Mouse (Mus musculus): Measurements from ENCODE around the gene Tcp1. TPM values are rescaled to one million over a fixed set of nuclear protein-coding genes. Genes with fewer than 3 reads are reported as not detected.

Gene Tcp1
- polyA plus RNA-seq, 1 experiment, result 266 TPM

GRCm38 (mm10) chr17:12875734-12876133, 39.8 kb upstream of the Tcp1 start, which contains the start of gene Mrgprh:
Mrgprh (plus strand) TSS chr17:12876034.
- TF ChIP-seq MAX (IDR thresholded peaks at IDR 0.05), result no peak
- TF ChIP-seq CEBPB (IDR thresholded peaks at IDR 0.05; ENCODE audit: low read depth), result no peak
- TF ChIP-seq CTCF (IDR thresholded peaks at IDR 0.05; ENCODE audit: control insufficient read depth, insufficient read depth, insufficient read length), result no peak
- no peak for TF ChIP-seq MYOG (IDR thresholded peaks at IDR 0.05; ENCODE audit: control insufficient read depth, extremely low read depth, insufficient read length)
- no peak for TF ChIP-seq FOSL1 (IDR thresholded peaks at IDR 0.05; ENCODE audit: insufficient read depth, low read length, poor library complexity, severe bottlenecking)
- no peak for TF ChIP-seq MYOD1 (IDR thresholded peaks at IDR 0.05; ENCODE audit: control insufficient read depth, insufficient read length, low read depth)
- TF ChIP-seq USF1 (IDR thresholded peaks at IDR 0.05; ENCODE audit: low read depth), result no peak
- Histone ChIP-seq H3K27me3 (ENCODE audit: control insufficient read depth, insufficient read depth, insufficient read length) (peaks cover 33% of the 10 kb centered on the region), H3K36me3 (ENCODE audit: control insufficient read depth, insufficient read depth) (no peaks in the 10 kb centered on the region), H3K79me2 (ENCODE audit: control insufficient read depth, insufficient read depth) (no peaks in the 10 kb centered on the region), H3ac (ENCODE audit: control insufficient read depth, insufficient read length, low read depth) (no peak within 1 kb of the TSS), H3K79me3 (ENCODE audit: low read depth) (no peaks in the 10 kb centered on the region), H3K4me3 (ENCODE audit: insufficient read depth, poor library complexity, severe bottlenecking) (no peak within 1 kb of the TSS)

GRCm38 (mm10) chr17:12880178-12880577, 35.3 kb upstream of the Tcp1 start:
- no peaks in the 10 kb centered on the region for H3K36me3 ChIP-seq (ENCODE audit: control insufficient read depth, insufficient read depth)
- H3ac ChIP-seq (ENCODE audit: control insufficient read depth, insufficient read length, low read depth), result no peak overlapping the region
- H3K79me3 ChIP-seq (ENCODE audit: low read depth), result no peaks in the 10 kb centered on the region
- no peaks in the 10 kb centered on the region for H3K79me2 ChIP-seq (ENCODE audit: control insufficient read depth, insufficient read depth)
- peaks cover 15% of the 10 kb centered on the region for H3K27me3 ChIP-seq (ENCODE audit: control insufficient read depth, insufficient read depth, insufficient read length)
- TF ChIP-seq CTCF (IDR thresholded peaks at IDR 0.05; ENCODE audit: control insufficient read depth, insufficient read depth, insufficient read length) (peak; percentile 28), CEBPB (IDR thresholded peaks at IDR 0.05; ENCODE audit: low read depth) (no peak)
- H3K4me3 ChIP-seq (ENCODE audit: insufficient read depth, poor library complexity, severe bottlenecking), result no peak overlapping the region

GRCm38 (mm10) chr17:12881216-12881615, 34.3 kb upstream of the Tcp1 start:
- Histone ChIP-seq H3K4me3 (ENCODE audit: insufficient read depth, poor library complexity, severe bottlenecking) (no peak overlapping the region), H3K79me3 (ENCODE audit: low read depth) (no peaks in the 10 kb centered on the region), H3K79me2 (ENCODE audit: control insufficient read depth, insufficient read depth) (no peaks in the 10 kb centered on the region), H3K36me3 (ENCODE audit: control insufficient read depth, insufficient read depth) (no peaks in the 10 kb centered on the region), H3K27me3 (ENCODE audit: control insufficient read depth, insufficient read depth, insufficient read length) (peaks cover 15% of the 10 kb centered on the region), H3ac (ENCODE audit: control insufficient read depth, insufficient read length, low read depth) (no peak overlapping the region)
- TF ChIP-seq USF1 (IDR thresholded peaks at IDR 0.05; ENCODE audit: low read depth) (no peak), MAX (IDR thresholded peaks at IDR 0.05) (no peak), MYOG (IDR thresholded peaks at IDR 0.05; ENCODE audit: control insufficient read depth, extremely low read depth, insufficient read length) (no peak), FOSL1 (IDR thresholded peaks at IDR 0.05; ENCODE audit: insufficient read depth, low read length, poor library complexity, severe bottlenecking) (no peak), MYOD1 (IDR thresholded peaks at IDR 0.05; ENCODE audit: control insufficient read depth, insufficient read length, low read depth) (no peak), CEBPB (IDR thresholded peaks at IDR 0.05; ENCODE audit: low read depth) (no peak), CTCF (IDR thresholded peaks at IDR 0.05; ENCODE audit: control insufficient read depth, insufficient read depth, insufficient read length) (no peak)

- H3K27me3 ChIP-seq (ENCODE audit: control insufficient read depth, insufficient read depth, insufficient read length), result no peaks in the 10 kb centered on the region
- no peaks in the 10 kb centered on the region for H3K79me2 ChIP-seq (ENCODE audit: control insufficient read depth, insufficient read depth)
- H3K4me3 ChIP-seq (ENCODE audit: insufficient read depth, poor library complexity, severe bottlenecking), result no peak overlapping the region
- no peaks in the 10 kb centered on the region for H3K79me3 ChIP-seq (ENCODE audit: low read depth)
- H3ac ChIP-seq (ENCODE audit: control insufficient read depth, insufficient read length, low read depth), result no peak overlapping the region
- TF ChIP-seq MAX (IDR thresholded peaks at IDR 0.05) (no peak), MYOD1 (IDR thresholded peaks at IDR 0.05; ENCODE audit: control insufficient read depth, insufficient read length, low read depth) (no peak), FOSL1 (IDR thresholded peaks at IDR 0.05; ENCODE audit: insufficient read depth, low read length, poor library complexity, severe bottlenecking) (no peak), CEBPB (IDR thresholded peaks at IDR 0.05; ENCODE audit: low read depth) (no peak), CTCF (IDR thresholded peaks at IDR 0.05; ENCODE audit: control insufficient read depth, insufficient read depth, insufficient read length) (no peak), USF1 (IDR thresholded peaks at IDR 0.05; ENCODE audit: low read depth) (no peak), MYOG (IDR thresholded peaks at IDR 0.05; ENCODE audit: control insufficient read depth, extremely low read depth, insufficient read length) (no peak)
- H3K36me3 ChIP-seq (ENCODE audit: control insufficient read depth, insufficient read depth), result no peaks in the 10 kb centered on the region
These were observed 28.9 kb upstream of the Tcp1 start for GRCm38 (mm10) chr17:12886620-12887019.

- no peaks in the 10 kb centered on the region for H3K36me3 ChIP-seq (ENCODE audit: control insufficient read depth, insufficient read depth)
- H3K4me3 ChIP-seq (ENCODE audit: insufficient read depth, poor library complexity, severe bottlenecking), result no peak overlapping the region
- H3K27me3 ChIP-seq (ENCODE audit: control insufficient read depth, insufficient read depth, insufficient read length), result no peaks in the 10 kb centered on the region
- H3ac ChIP-seq (ENCODE audit: control insufficient read depth, insufficient read length, low read depth), result no peak overlapping the region
- no peaks in the 10 kb centered on the region for H3K79me3 ChIP-seq (ENCODE audit: low read depth)
- no peaks in the 10 kb centered on the region for H3K79me2 ChIP-seq (ENCODE audit: control insufficient read depth, insufficient read depth)
- TF ChIP-seq MAX (IDR thresholded peaks at IDR 0.05), result no peak
- no peak for TF ChIP-seq USF1 (IDR thresholded peaks at IDR 0.05; ENCODE audit: low read depth)
- TF ChIP-seq CEBPB (IDR thresholded peaks at IDR 0.05; ENCODE audit: low read depth), result no peak
- no peak for TF ChIP-seq MYOD1 (IDR thresholded peaks at IDR 0.05; ENCODE audit: control insufficient read depth, insufficient read length, low read depth)
- no peak for TF ChIP-seq FOSL1 (IDR thresholded peaks at IDR 0.05; ENCODE audit: insufficient read depth, low read length, poor library complexity, severe bottlenecking)
- TF ChIP-seq MYOG (IDR thresholded peaks at IDR 0.05; ENCODE audit: control insufficient read depth, extremely low read depth, insufficient read length), result no peak
- TF ChIP-seq CTCF (IDR thresholded peaks at IDR 0.05; ENCODE audit: control insufficient read depth, insufficient read depth, insufficient read length), result no peak
These were observed 28.3 kb upstream of the Tcp1 start for GRCm38 (mm10) chr17:12887021-12887775.

All from C2C12 (cell line).